Mouse (Mus musculus): ENCODE measurements around the gene Immp2l. TPM values are rescaled to one million over a fixed set of nuclear protein-coding genes. Genes with fewer than 3 reads are reported as not detected.
"Not testable (repeated sequence)": the region's sequence is repeated elsewhere in the genome, so short reads cannot be mapped to it uniquely, and the experiment has no call there.

Gene Immp2l
- polyA plus RNA-seq, 2 experiments: 4.3 to 11.2 TPM

- Histone ChIP-seq H3K27me3 (ENCODE audit: control insufficient read depth, insufficient read depth, low read length) (no peaks in the 10 kb centered on the region; the same call in 1 of the 2 replicates), H3K27ac (no peak overlapping the region), H3K4me2 (ENCODE audit: low read depth) (no peak overlapping the region), H3K36me3 (replicated peaks; ENCODE audit: control insufficient read depth, insufficient read depth, low read depth) (no peaks in the 10 kb centered on the region), H3K4me3 (ENCODE audit: insufficient read depth in 1 of 2, low read depth in 2 of 2, low read length in 2 of 2) (no peak overlapping the region), H3K4me1 (replicated peaks; ENCODE audit: control insufficient read depth in 2 of 2, insufficient read depth in 2 of 2, low read length in 1 of 2) (no peaks in the 10 kb centered on the region), H3K9me3 (ENCODE audit: control insufficient read depth, low read length) (no peaks in the 10 kb centered on the region), H3K9ac (replicated peaks) (no peak overlapping the region)
- ATAC-seq (ENCODE audit: insufficient read depth) (no peak), DNase-seq (ENCODE audit: low read depth in 3 of 3, low spot score in 3 of 3) (no peak)
- TF ChIP-seq CTCF (IDR thresholded peaks at IDR 0.05; ENCODE audit: low read depth) (no peak), EP300 (IDR thresholded peaks at IDR 0.05; ENCODE audit: low read depth) (no peak)
- WGBS (ENCODE audit: insufficient replicate concordance): 79% methylated on average over 1 of the region's 1 CpGs
Measured at GRCm38 (mm10) chr12:40983021-40983420, 40.9 kb upstream of the Immp2l start.

GRCm38 (mm10) chr12:40984735-40985134 lies 39.2 kb upstream of the Immp2l start:
- Histone ChIP-seq H3K4me2 (ENCODE audit: low read depth) (no peak overlapping the region), H3K27me3 (ENCODE audit: control insufficient read depth, insufficient read depth, low read length) (no peaks in the 10 kb centered on the region; the same call in none of the 2 replicates), H3K36me3 (replicated peaks; ENCODE audit: control insufficient read depth, insufficient read depth, low read depth) (no peaks in the 10 kb centered on the region), H3K4me1 (replicated peaks; ENCODE audit: control insufficient read depth in 2 of 2, insufficient read depth in 2 of 2, low read length in 1 of 2) (no peaks in the 10 kb centered on the region), H3K27ac (no peak overlapping the region), H3K9me3 (ENCODE audit: control insufficient read depth, low read length) (no peaks in the 10 kb centered on the region), H3K9ac (replicated peaks) (no peak overlapping the region), H3K4me3 (ENCODE audit: insufficient read depth in 1 of 2, low read depth in 2 of 2, low read length in 2 of 2) (no peak overlapping the region)
- no peak for DNase-seq (ENCODE audit: low read depth in 3 of 3, low spot score in 3 of 3)
- TF ChIP-seq CTCF (IDR thresholded peaks at IDR 0.05; ENCODE audit: low read depth) (no peak), EP300 (IDR thresholded peaks at IDR 0.05; ENCODE audit: low read depth) (no peak)
- 32% methylated on average over 4 of the region's 4 CpGs for whole genome bisulfite sequencing (ENCODE audit: insufficient replicate concordance)
- ATAC-seq (ENCODE audit: insufficient read depth): no peak

GRCm38 (mm10) chr12:40985791-40986190 lies 38.1 kb upstream of the Immp2l start:
- no peak for TF ChIP-seq CTCF (IDR thresholded peaks at IDR 0.05; ENCODE audit: low read depth)
- no peak for TF ChIP-seq EP300 (IDR thresholded peaks at IDR 0.05; ENCODE audit: low read depth)
- no peak overlapping the region for H3K9ac ChIP-seq (replicated peaks)
- H3K36me3 ChIP-seq (replicated peaks; ENCODE audit: control insufficient read depth, insufficient read depth, low read depth): no peaks in the 10 kb centered on the region
- DNase-seq (ENCODE audit: low read depth in 3 of 3, low spot score in 3 of 3) (no peak), ATAC-seq (ENCODE audit: insufficient read depth) (no peak)
- H3K27ac ChIP-seq: no peak overlapping the region
- 50% methylated on average over 4 of the region's 4 CpGs for WGBS (ENCODE audit: insufficient replicate concordance)
- no peak overlapping the region for H3K4me3 ChIP-seq (ENCODE audit: insufficient read depth in 1 of 2, low read depth in 2 of 2, low read length in 2 of 2)
- no peaks in the 10 kb centered on the region for H3K9me3 ChIP-seq (ENCODE audit: control insufficient read depth, low read length)
- no peaks in the 10 kb centered on the region for H3K4me1 ChIP-seq (replicated peaks; ENCODE audit: control insufficient read depth in 2 of 2, insufficient read depth in 2 of 2, low read length in 1 of 2)
- H3K27me3 ChIP-seq (ENCODE audit: control insufficient read depth, insufficient read depth, low read length): no peaks in the 10 kb centered on the region; the same call in none of the 2 replicates
- H3K4me2 ChIP-seq (ENCODE audit: low read depth): no peak overlapping the region

GRCm38 (mm10) chr12:40988311-40989065 lies 35.4 kb upstream of the Immp2l start:
- DNase-seq (ENCODE audit: low read depth in 3 of 3, low spot score in 3 of 3) (no peak), ATAC-seq (ENCODE audit: insufficient read depth) (no peak)
- Histone ChIP-seq H3K4me1 (replicated peaks; ENCODE audit: control insufficient read depth in 2 of 2, insufficient read depth in 2 of 2, low read length in 1 of 2) (no peaks in the 10 kb centered on the region), H3K36me3 (replicated peaks; ENCODE audit: control insufficient read depth, insufficient read depth, low read depth) (no peaks in the 10 kb centered on the region), H3K9ac (replicated peaks) (no peak overlapping the region), H3K27ac (no peak overlapping the region), H3K4me3 (ENCODE audit: insufficient read depth in 1 of 2, low read depth in 2 of 2, low read length in 2 of 2) (no peak overlapping the region), H3K4me2 (ENCODE audit: low read depth) (no peak overlapping the region), H3K9me3 (ENCODE audit: control insufficient read depth, low read length) (no peaks in the 10 kb centered on the region), H3K27me3 (ENCODE audit: control insufficient read depth, insufficient read depth, low read length) (no peaks in the 10 kb centered on the region; the same call in none of the 2 replicates)
- TF ChIP-seq CTCF (IDR thresholded peaks at IDR 0.05; ENCODE audit: low read depth): no peak
- TF ChIP-seq EP300 (IDR thresholded peaks at IDR 0.05; ENCODE audit: low read depth): no peak
- WGBS (ENCODE audit: insufficient replicate concordance): 72% methylated on average over 9 of the region's 9 CpGs

- ATAC-seq (ENCODE audit: insufficient read depth) (no peak), DNase-seq (ENCODE audit: low read depth in 3 of 3, low spot score in 3 of 3) (no peak)
Measured at GRCm38 (mm10) chr12:40991647-40992046, 32.2 kb upstream of the Immp2l start.

GRCm38 (mm10) chr12:40992237-40992636 lies 31.7 kb upstream of the Immp2l start:
- H3K9me3 ChIP-seq (ENCODE audit: control insufficient read depth, low read length); DNase-seq (ENCODE audit: low read depth in 3 of 3, low spot score in 3 of 3); ATAC-seq (ENCODE audit: insufficient read depth); H3K9ac ChIP-seq (replicated peaks); H3K4me3 ChIP-seq (ENCODE audit: insufficient read depth in 1 of 2, low read depth in 2 of 2, low read length in 2 of 2); H3K4me2 ChIP-seq (ENCODE audit: low read depth); H3K27me3 ChIP-seq (ENCODE audit: control insufficient read depth, insufficient read depth, low read length); H3K27ac ChIP-seq; H3K36me3 ChIP-seq (replicated peaks; ENCODE audit: control insufficient read depth, insufficient read depth, low read depth); H3K4me1 ChIP-seq (replicated peaks; ENCODE audit: control insufficient read depth in 2 of 2, insufficient read depth in 2 of 2, low read length in 1 of 2): not testable (repeated sequence)
- WGBS (ENCODE audit: insufficient replicate concordance): 56% methylated on average over 1 of the region's 1 CpGs

More at GRCm38 (mm10) chr12:40991647-40992046, 32.2 kb upstream of the Immp2l start:
- no peaks in the 10 kb centered on the region; the same call in none of the 2 replicates for H3K27me3 ChIP-seq (ENCODE audit: control insufficient read depth, insufficient read depth, low read length)
- 84% methylated on average over 4 of the region's 4 CpGs for WGBS (ENCODE audit: insufficient replicate concordance)
- no peaks in the 10 kb centered on the region for H3K36me3 ChIP-seq (replicated peaks; ENCODE audit: control insufficient read depth, insufficient read depth, low read depth)
- no peak overlapping the region for H3K27ac ChIP-seq
- H3K9ac ChIP-seq (replicated peaks): no peak overlapping the region
- no peaks in the 10 kb centered on the region for H3K4me1 ChIP-seq (replicated peaks; ENCODE audit: control insufficient read depth in 2 of 2, insufficient read depth in 2 of 2, low read length in 1 of 2)
- no peak overlapping the region for H3K4me2 ChIP-seq (ENCODE audit: low read depth)
- H3K9me3 ChIP-seq (ENCODE audit: control insufficient read depth, low read length): no peaks in the 10 kb centered on the region
- TF ChIP-seq CTCF (IDR thresholded peaks at IDR 0.05; ENCODE audit: low read depth) (no peak), EP300 (IDR thresholded peaks at IDR 0.05; ENCODE audit: low read depth) (no peak)
- H3K4me3 ChIP-seq (ENCODE audit: insufficient read depth in 1 of 2, low read depth in 2 of 2, low read length in 2 of 2): no peak overlapping the region

All from liver, embryonic 14.5 days (tissue).